8 mouse cellular contexts compared by ENCODE assay signal in the genomic region with DNA sequence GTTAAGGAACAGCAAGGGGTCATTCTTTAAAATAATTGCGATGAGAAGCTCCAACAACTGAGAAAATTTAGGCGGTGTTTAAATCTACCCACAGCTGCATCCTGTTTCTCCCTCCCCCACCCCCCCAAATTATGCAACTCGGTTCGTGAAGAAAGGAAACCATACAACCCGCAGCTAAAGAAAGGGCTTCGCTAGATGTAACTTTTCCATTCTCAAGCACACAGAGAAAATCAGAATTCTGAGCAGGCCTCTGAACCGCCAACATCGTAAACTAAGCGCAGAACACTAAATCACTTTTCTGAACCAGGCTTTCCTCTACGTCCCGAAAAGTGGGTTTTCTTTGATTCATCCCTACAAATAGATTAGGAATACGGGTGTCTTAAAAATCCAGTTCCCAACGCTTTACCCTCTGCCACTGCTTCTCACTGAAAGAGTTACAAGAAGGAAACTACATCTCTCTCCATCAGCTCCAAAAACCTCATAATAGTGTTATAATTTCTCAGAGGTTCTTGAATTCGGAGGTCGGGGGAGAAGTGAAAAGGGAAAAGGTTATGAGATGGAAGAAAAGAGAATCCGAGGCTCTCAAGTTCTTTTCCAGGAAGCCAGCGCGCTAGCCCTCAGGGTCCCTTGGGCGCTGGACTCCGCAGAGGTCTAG. TPM values are rescaled to one million over a fixed set of nuclear protein-coding genes. Genes with fewer than 3 reads are reported as not detected.
DNase-seq lines count a peak whose midpoint lies in the region; ATAC-seq lines count a peak whose summit lies in the region.

No protein-coding gene starts in this region.

- H3K9ac ChIP-seq in intestine, embryonic 15.5 days, result peak overlapping the region; percentile 89
- H3K9ac ChIP-seq in neural tube, embryonic 13.5 days, result peak overlapping the region; percentile 82

- peak; percentile 27 to 28 for DNase-seq in heart, adult 9 months (ENCODE audit: low spot score in 2 of 2)
- no peak for DNase-seq in heart, postnatal 25 days (ENCODE audit: low spot score)
- DNase-seq in CD8-positive naive resting alpha-beta T cell, adult 2 months (ENCODE audit: low read depth in 2 of 2, low spot score in 2 of 2), result peak; percentile 44 to 46
- no peak for DNase-seq in forebrain, embryonic 10.5 days (ENCODE audit: extremely low spot score, low spot score)
- DNase-seq in urinary bladder, postnatal 25 days (ENCODE audit: low spot score), result no peak

- H3K4me2 ChIP-seq in intestine, embryonic 15.5 days (replicated peaks), result peak overlapping the region; percentile 78
- peak overlapping the region; percentile 93 for H3K4me2 ChIP-seq in neural tube, embryonic 13.5 days

- peaks cover 32% of the 10 kb centered on the region for H3K36me3 ChIP-seq in forebrain, embryonic 10.5 days (replicated peaks)
- peaks cover 9% of the 10 kb centered on the region; the same call in 1 of the 2 replicates for H3K36me3 ChIP-seq in intestine, embryonic 15.5 days
- H3K36me3 ChIP-seq in neural tube, embryonic 13.5 days, result peaks cover 18% of the 10 kb centered on the region

- H3K27ac ChIP-seq in forebrain, embryonic 10.5 days, result peak overlapping the region; percentile 94
- peak overlapping the region; percentile 94 for H3K27ac ChIP-seq in intestine, embryonic 15.5 days
- 0 out of 2 replicates have a peak overlapping the region, but pooled peaks have one; percentile 20 for H3K27ac ChIP-seq in neural tube, embryonic 13.5 days (replicated peaks)

- H3K4me3 ChIP-seq in forebrain, embryonic 10.5 days, result peak overlapping the region; percentile 82
- peak overlapping the region; percentile 93 for H3K4me3 ChIP-seq in intestine, embryonic 15.5 days (replicated peaks)
- H3K4me3 ChIP-seq in neural tube, embryonic 13.5 days, result peak overlapping the region; percentile 84

- H3K4me1 ChIP-seq in forebrain, embryonic 10.5 days, result peaks cover 53% of the 10 kb centered on the region
- H3K4me1 ChIP-seq in intestine, embryonic 15.5 days (replicated peaks), result 0 out of 2 replicates have a peak, but pooled peaks cover 11% of the 10 kb centered on the region
- peaks cover 30% of the 10 kb centered on the region for H3K4me1 ChIP-seq in neural tube, embryonic 13.5 days (replicated peaks)

- no peaks in the 10 kb centered on the region for H3K9me3 ChIP-seq in forebrain, embryonic 10.5 days
- H3K9me3 ChIP-seq in intestine, embryonic 15.5 days, result no peaks in the 10 kb centered on the region
- no peaks in the 10 kb centered on the region for H3K9me3 ChIP-seq in neural tube, embryonic 13.5 days

- intact Hi-C loops in heart, postnatal 25 days (cut with DNase I), result no loop called here

- no peak for ATAC-seq in intestine, embryonic 15.5 days
- ATAC-seq in neural tube, embryonic 13.5 days (ENCODE audit: low read depth), result no peak
- ATAC-seq in monocyte, adult 5-6 weeks (replicated peaks; ENCODE audit: insufficient number of reproducible peaks, low FRiP score, low TSS enrichment, poor library complexity, severe bottlenecking), result no peak

- 22% methylated on average over 20 of the region's 20 CpGs for WGBS in forebrain, embryonic 10.5 days
- 5% methylated on average over 20 of the region's 20 CpGs for WGBS in intestine, embryonic 15.5 days
- 6% methylated on average over 20 of the region's 20 CpGs for WGBS in neural tube, embryonic 13.5 days

- H3K27me3 ChIP-seq in forebrain, embryonic 10.5 days (ENCODE audit: poor library complexity, severe bottlenecking), result peaks cover 9% of the 10 kb centered on the region; the same call in 1 of the 2 replicates
- H3K27me3 ChIP-seq in intestine, embryonic 15.5 days (replicated peaks), result no peaks in the 10 kb centered on the region
- peaks cover 21% of the 10 kb centered on the region for H3K27me3 ChIP-seq in neural tube, embryonic 13.5 days

RNA-seq across cellular contexts. Expression of gene Nfkbiz, which starts 17.7 kb away (rescaled TPM):
- 1 to 10 TPM; 2.2 to 2.3 TPM for total RNA-seq in heart, postnatal 25 days (2021)
- polyA plus RNA-seq in forebrain, embryonic 10.5 days (2016; fragmentation: Nextera tagmentation; extraction: Ambion mirVana), result 1.4 and 1.8 TPM in 2 replicates
- 8.7 and 8.8 TPM in 2 replicates for polyA plus RNA-seq in intestine, embryonic 15.5 days (2015; fragmentation: Nextera tagmentation; extraction: Ambion mirVana)
- polyA plus RNA-seq in neural tube, embryonic 13.5 days (2015; fragmentation: Nextera tagmentation; extraction: Ambion mirVana), result 1.7 and 2.2 TPM in 2 replicates
- total RNA-seq in monocyte, adult 5-6 weeks (2017), result 280 to 361 TPM (median 306 TPM) in 3 replicates

Comparison
In these comparisons a context has a peak if more than half of its experiments do, and no peak if none do; other contexts are left out.
1. DNase-seq: peak in heart, adult 9 months (2 of 2) and CD8-positive naive resting alpha-beta T cell, adult 2 months (2 of 2); none in heart, postnatal 25 days (single experiment), forebrain, embryonic 10.5 days (single experiment) and urinary bladder, postnatal 25 days (single experiment).
2. H3K27ac ChIP-seq: peak in every context shown above with its lines; median percentile 94 in forebrain, embryonic 10.5 days; 94 in intestine, embryonic 15.5 days; 20 in neural tube, embryonic 13.5 days.
3. Peak in every context shown above with its lines, with median percentiles within 50 percentile points of each other: H3K4me3 ChIP-seq.